Mouse (Mus musculus): ENCODE data around the gene Eif2ak1.

Eif2ak1 gene

DNA sequence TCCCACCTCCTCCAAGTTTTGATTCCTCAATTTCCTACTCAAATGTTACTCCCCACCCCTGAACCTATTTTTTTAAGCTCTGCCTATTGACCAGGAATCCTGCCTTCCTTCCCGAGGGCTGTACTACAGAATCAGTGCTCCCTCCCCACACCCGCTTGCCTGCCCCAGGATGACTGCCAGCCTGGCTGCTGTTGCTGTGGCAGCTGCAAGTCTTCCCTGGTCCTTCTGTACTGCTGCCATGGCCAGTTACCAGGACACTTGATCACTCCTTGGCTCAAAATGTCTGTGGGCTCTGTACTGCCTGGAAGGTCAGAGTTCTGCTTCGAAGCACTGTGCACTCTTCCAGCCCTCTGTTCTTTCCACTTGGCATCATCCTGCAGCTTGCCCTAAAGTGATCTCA lies 84.5 kb downstream of the Eif2ak1 start:
- peak; percentile 17 for DNase-seq

DNA sequence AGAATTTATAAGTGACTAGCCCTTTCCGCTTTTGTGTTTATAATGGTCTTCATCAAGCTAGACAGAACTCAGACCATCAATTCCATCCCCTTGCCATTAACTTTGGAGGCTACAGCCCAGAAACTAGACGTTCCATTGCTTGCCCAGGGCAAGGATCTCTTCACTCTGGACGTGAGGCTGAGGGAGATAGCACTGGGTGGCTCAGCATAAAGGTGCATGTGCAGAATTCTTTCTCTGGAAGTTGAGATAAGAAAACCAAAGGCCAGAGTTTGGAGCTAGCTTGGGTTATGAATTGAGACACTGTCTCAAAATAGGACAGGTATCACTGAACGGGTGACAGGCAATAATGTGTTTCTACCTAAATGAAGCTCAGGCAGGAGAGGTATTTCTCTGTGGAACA lies 86.2 kb downstream of the Eif2ak1 start:
- no peak for DNase-seq

- no peak for DNase-seq
Observed at GRCm38 (mm10) chr5:143906429-143906828, 88.8 kb downstream of the Eif2ak1 start.

- no peak for DNase-seq
Observed at GRCm38 (mm10) chr5:143908926-143909325, 91.3 kb downstream of the Eif2ak1 start.

GRCm38 (mm10) chr5:143909417-143910400 lies 92.1 kb downstream of the Eif2ak1 start, which contains the start of the genes Aimp2 and Pms2:
TSS of gene Aimp2 (minus strand) at chr5:143909847.
TSS of gene Pms2 (plus strand) at chr5:143909964.
- DNase-seq, result peak; percentile 98

DNA sequence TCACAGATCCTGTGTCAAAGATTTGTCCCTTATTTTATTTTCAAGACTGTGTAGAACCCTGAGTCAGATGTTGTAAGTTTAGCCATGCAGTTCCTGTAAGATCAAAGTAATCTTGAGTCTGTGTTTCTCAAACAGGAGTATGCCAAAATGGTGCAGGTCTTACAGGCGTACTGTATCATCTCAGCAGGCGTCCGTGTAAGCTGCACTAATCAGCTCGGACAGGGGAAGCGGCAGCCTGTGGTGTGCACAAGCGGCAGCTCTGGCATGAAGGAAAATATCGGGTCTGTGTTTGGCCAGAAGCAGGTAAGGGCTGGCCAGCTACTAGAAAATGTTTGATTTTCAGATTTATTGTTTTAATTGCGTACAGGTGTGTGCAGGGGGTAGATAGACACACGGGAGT lies 98.6 kb downstream of the Eif2ak1 start:
- DNase-seq, result no peak

DNA sequence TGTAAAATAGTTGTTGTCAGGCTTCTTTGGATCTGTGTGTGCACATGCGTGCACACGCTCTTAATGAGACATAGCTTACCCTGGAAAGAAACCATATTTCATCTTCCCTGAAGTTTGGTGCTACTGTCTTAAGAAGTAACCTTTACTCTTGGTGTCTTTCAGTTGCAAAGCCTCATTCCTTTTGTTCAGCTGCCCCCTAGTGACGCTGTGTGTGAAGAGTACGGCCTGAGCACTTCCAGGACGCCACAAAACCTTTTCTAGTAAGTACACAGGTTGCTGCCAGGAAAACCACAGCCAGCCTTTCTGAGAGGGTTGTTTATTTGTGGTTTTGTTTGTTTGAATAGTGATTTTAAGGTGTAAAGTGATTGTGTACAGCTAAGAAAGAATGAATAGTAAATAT lies 99.8 kb downstream of the Eif2ak1 start:
- no peak for DNase-seq

GRCm38 (mm10) chr5:143918120-143918519 lies 100.5 kb downstream of the Eif2ak1 start:
- no peak for DNase-seq

GRCm38 (mm10) chr5:143924781-143925452 lies 107.3 kb downstream of the Eif2ak1 start:
- no peak for DNase-seq

DNA sequence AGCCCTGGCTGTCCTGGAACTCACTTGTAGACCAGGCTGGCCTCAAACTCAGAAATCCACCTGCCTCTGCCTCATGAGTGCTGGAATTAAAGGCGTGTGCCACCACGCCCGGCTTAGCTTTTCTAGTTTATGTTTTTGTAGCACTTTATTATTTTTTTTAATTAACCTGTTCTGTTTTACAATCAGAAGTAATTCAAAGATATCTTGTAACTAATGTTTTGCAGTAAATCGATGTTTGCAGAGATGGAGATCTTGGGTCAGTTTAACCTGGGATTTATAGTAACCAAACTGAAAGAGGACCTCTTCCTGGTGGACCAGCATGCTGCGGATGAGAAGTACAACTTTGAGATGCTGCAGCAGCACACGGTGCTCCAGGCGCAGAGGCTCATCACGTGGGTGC lies 110.3 kb downstream of the Eif2ak1 start, which contains the start of gene Gm42421:
Gene Gm42421 (plus strand): TSS at position 301 of the 400 bp plus-strand sequence.
- no peak for DNase-seq

GRCm38 (mm10) chr5:143929291-143929690 lies 111.7 kb downstream of the Eif2ak1 start:
- no peak for DNase-seq

DNA sequence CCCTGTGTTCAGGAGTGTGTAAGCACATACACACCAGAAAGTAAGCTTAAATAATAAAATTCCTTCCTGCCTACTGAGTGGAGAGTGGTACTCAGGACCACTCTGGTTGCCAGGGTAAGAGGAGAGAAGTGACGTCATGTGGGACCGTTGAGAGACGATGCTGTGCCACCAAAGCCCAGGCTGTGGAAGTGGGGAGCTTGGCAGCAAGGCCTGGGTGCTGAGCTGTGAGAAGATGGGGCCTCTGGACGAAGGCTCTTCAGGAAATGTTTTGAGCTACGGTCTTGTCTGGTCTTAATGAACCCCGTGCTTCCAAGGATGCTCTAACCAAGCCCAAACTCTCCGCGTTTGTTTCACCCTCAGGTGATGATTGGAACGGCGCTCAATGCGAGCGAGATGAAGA lies 113.1 kb downstream of the Eif2ak1 start:
- no peak for DNase-seq

DNA sequence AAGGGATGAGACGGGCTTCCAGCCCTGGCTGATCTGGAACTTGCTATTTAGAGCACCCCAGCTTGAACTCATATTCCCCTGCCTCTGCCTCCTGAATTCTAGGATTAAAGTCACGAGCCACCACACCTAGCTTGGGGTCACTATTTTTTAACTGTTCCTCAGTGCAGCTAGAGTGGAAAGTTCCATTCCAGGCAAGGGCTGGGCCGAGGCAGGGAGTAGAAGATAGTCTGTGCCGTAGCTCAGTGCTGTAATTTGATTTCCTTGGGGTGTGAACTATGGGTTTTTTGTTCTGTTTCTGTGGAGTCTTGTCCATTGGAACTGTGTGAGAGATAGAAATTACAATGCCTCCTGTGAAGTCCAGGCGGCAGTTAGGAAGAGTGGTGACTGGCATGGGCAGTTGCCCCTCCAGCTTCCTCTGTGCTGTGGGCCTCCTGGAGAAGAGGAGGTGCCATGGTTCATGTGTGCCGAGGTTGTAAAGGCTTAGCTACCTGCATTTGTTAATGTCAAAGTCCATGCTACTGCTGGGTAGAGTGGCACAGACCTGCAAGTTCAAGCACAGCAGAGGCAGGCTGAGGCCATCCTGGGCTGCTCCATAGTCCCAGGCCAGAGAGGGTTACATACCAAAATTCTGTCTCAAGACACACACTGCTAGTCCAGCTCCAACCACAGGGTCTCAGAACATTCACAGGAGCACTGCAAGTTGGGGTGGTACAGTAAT lies 114.4 kb downstream of the Eif2ak1 start:
- DNase-seq, result no peak

- peak; percentile 38 for DNase-seq
Observed at GRCm38 (mm10) chr5:143932831-143933230, 115.2 kb downstream of the Eif2ak1 start, which contains the start of gene Rsph10b. TSS of gene Rsph10b (plus strand) at chr5:143933035.

DNA sequence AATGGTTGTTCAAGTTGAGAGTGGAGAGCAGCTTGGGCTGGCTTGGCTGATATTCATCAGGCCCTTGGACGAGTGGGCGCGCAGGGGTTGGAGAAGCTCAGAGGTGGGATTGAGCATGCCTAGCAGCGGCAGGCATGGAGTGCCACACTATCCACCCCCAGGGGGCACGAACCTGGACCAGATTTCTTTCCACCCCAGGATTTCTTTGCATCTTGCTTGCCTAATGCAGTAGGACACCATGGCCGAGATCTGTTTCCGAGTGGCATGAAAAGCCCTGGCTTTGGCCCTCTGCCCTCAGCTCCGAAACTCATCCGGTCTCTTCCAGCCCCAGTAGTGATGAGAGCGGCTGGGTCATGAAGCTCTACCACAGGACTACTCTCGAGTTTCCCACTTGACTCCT lies 115.8 kb downstream of the Eif2ak1 start:
- no peak for DNase-seq

DNA sequence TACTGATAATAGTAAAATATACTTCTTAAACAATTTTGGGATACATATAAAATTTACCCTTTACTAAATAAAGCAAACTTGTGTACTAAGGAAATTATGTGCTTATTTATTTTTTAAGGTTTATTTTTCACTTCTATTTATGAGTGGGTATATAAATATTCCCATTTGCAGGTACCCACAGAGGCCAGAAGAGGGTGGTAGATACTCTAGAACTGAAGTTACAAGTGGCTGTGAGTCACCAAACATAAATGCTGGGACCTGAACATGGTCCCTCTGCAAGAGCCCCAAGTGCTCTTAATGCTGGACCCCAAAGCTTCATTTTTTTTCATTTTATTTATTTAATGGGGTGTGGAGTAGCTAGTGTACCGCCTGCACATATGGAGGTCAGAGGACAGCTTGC lies 116.3 kb downstream of the Eif2ak1 start:
- no peak for DNase-seq

DNA sequence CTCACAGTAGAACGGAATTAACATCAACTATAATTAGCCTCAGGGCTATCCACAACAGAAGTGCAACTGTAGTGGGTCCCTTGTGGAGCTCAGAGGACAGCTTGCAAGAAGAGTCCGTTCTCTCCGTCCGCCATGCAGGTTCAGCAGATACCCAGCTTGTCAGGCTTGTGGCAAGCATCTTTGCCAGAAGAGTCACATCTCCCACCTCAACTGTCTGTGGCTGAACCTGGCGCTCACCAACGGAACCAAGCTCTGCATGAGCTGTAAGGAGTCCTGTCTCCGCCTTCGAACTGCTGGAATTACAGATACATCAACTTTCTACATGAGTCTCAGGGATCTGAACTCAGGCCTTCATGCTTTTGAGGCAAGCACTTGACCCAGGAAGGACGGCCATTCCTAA lies 118.6 kb downstream of the Eif2ak1 start:
- no peak for DNase-seq

GRCm38 (mm10) chr5:143941588-143941987 lies 124.0 kb downstream of the Eif2ak1 start:
- no peak for DNase-seq

- peak; percentile 93 for DNase-seq
Observed at GRCm38 (mm10) chr5:143943231-143944125, 125.9 kb downstream of the Eif2ak1 start.

DNA sequence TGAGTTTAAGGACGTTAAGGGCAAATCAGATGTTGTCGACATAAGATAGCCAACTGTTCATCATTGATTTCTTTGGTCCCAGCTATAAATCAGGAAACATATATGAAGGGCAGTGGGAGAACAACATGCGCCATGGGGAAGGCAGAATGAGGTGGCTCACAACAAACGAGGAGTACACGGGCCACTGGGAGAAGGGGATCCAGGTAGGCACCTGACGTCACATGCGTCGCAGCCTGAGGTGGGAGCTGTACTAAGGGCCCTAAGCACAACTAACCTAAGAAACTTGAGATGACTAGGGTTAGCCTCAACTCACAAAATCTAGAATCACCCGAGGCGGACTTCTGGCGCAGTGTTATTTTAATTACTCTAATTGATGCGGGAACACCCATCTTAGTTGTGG lies 130.8 kb downstream of the Eif2ak1 start:
- DNase-seq, result no peak

DNA sequence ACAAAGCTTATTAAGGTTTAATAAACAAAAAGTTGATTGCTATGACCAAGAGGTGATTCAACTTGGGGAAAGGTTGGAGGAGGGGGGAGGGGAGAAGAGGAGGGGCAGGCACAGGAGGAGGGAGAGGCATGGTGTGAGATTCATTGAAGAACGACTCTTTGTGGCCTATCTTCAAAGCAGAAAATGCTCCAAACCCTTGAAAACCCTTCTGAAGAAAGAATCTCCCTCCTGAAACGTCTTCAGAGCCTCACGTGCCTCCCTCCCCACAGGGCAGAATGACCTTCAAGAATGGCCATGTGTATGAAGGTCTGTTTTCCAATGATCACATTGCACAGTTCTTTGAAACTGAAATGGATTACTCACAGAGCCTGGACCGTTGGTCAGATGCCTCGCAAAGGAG lies 132.4 kb downstream of the Eif2ak1 start:
- no peak for DNase-seq

Measured in layer of hippocampus, adult 9-11 months (tissue).